Mouse (Mus musculus): ENCODE results near the gene Haus3.

- TF ChIP-seq POLR2A (IDR thresholded peaks at IDR 0.05; ENCODE audit: low read depth, low read length) (no peak), CTCF (IDR thresholded peaks at IDR 0.05; ENCODE audit: extremely low read depth, insufficient read length, insufficient replicate concordance, low read depth, low read length) (no peak)
Measured at GRCm38 (mm10) chr5:34196423-34196822, 27.1 kb upstream of the Haus3 start.

Measured in small intestine, adult 2 months (tissue).